Mouse (Mus musculus): ENCODE results near the gene St5. TPM values are rescaled to one million over a fixed set of nuclear protein-coding genes. Genes with fewer than 3 reads are reported as not detected.

The St5 gene
- polyA plus RNA-seq, 1 experiment = 28.6 TPM

DNA sequence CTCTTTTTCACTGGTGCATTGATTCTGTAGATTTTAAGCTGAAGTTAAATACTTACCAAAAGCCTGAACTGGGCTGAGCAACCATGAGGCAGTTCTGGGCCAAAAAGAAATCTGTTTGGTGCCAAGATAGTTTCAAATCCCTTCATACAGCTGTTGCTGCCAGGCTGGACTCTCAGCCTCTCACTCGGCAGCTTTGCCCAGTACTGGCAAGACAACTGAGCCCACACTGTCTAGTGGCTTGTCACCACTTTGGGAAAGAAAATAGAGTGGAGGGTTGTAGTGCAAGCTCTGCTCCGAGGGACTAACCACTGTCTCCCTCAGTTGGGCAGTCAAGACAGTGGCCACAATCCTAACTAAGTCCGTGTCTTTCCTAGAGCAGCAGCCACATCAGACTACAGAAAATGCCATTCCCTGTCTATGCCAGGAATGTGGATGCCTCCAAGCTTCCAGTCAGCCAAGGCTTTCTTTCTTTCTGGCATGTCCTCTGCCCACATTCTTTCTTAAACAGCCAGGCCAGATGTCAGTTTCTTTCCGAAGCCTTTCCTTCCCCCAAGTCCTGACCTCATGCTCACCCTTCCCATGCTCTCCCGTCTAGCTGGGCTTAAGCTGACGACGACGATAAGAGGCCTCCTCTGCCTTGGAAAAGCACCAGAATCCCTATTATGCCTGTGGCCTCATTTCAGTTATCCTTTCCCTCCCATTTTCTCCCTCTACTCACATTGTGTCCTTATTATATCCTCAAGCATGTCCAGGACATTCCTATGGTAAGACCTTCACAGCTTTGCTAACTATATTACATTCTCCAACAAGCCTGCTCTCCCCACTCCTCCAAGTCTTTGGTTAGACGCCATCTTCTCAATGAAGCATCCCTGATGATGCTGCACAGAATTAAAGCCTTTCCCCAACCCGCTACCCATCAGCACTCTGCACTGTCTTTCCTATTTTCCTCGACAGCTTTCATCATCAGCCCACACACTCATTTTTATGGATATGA is 126.8 kb downstream of the St5 start:
- Histone ChIP-seq H3K36me3 (ENCODE audit: control insufficient read depth, insufficient read depth) (no peaks in the 10 kb centered on the region), H3K4me3 (ENCODE audit: insufficient read depth, poor library complexity, severe bottlenecking) (no peak overlapping the region), H3K27me3 (ENCODE audit: control insufficient read depth, insufficient read depth, insufficient read length) (no peaks in the 10 kb centered on the region), H3K79me2 (ENCODE audit: control insufficient read depth, insufficient read depth) (peaks cover 32% of the 10 kb centered on the region), H3ac (ENCODE audit: control insufficient read depth, insufficient read length, low read depth) (no peak overlapping the region), H3K79me3 (ENCODE audit: low read depth) (peaks cover 2% of the 10 kb centered on the region)
- TF ChIP-seq MYOG (IDR thresholded peaks at IDR 0.05; ENCODE audit: control insufficient read depth, extremely low read depth, insufficient read length) = no peak
- TF ChIP-seq FOSL1 (IDR thresholded peaks at IDR 0.05; ENCODE audit: insufficient read depth, low read length, poor library complexity, severe bottlenecking) = no peak
- no peak for TF ChIP-seq USF1 (IDR thresholded peaks at IDR 0.05; ENCODE audit: low read depth)
- peak; percentile 49 for TF ChIP-seq MYOD1 (IDR thresholded peaks at IDR 0.05; ENCODE audit: control insufficient read depth, insufficient read length, low read depth)
- no peak for TF ChIP-seq CTCF (IDR thresholded peaks at IDR 0.05; ENCODE audit: control insufficient read depth, insufficient read depth, insufficient read length)
- TF ChIP-seq MAX (IDR thresholded peaks at IDR 0.05) = no peak
- no peak for TF ChIP-seq CEBPB (IDR thresholded peaks at IDR 0.05; ENCODE audit: low read depth)

DNA sequence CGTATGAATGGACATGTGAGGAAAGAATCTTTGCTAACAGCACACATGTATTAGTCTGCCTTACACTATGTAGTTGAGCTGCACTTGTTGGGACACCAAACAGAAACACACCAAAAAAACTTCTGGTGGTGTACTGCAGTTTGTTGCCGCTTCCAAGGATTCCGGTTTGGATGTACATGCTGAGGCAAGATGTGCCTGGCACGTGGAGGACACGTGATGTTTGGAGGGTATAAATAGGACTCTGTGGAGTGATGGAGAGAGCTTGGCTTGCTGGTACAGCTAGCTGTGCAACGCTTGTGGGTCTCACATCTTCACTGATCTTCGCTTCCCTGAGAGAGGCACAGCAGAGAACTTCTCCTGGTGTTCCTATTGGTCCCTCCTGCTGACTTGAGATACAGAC is 129.2 kb downstream of the St5 start:
- H3ac ChIP-seq (ENCODE audit: control insufficient read depth, insufficient read length, low read depth) = no peak overlapping the region
- TF ChIP-seq CEBPB (IDR thresholded peaks at IDR 0.05; ENCODE audit: low read depth) (no peak), USF1 (IDR thresholded peaks at IDR 0.05; ENCODE audit: low read depth) (no peak), MAX (IDR thresholded peaks at IDR 0.05) (no peak), CTCF (IDR thresholded peaks at IDR 0.05; ENCODE audit: control insufficient read depth, insufficient read depth, insufficient read length) (no peak), MYOG (IDR thresholded peaks at IDR 0.05; ENCODE audit: control insufficient read depth, extremely low read depth, insufficient read length) (no peak), FOSL1 (IDR thresholded peaks at IDR 0.05; ENCODE audit: insufficient read depth, low read length, poor library complexity, severe bottlenecking) (no peak), MYOD1 (IDR thresholded peaks at IDR 0.05; ENCODE audit: control insufficient read depth, insufficient read length, low read depth) (no peak)
- H3K79me2 ChIP-seq (ENCODE audit: control insufficient read depth, insufficient read depth) = peaks cover 31% of the 10 kb centered on the region
- no peak overlapping the region for H3K4me3 ChIP-seq (ENCODE audit: insufficient read depth, poor library complexity, severe bottlenecking)
- H3K79me3 ChIP-seq (ENCODE audit: low read depth) = peaks cover 5% of the 10 kb centered on the region
- H3K36me3 ChIP-seq (ENCODE audit: control insufficient read depth, insufficient read depth) = no peaks in the 10 kb centered on the region
- no peaks in the 10 kb centered on the region for H3K27me3 ChIP-seq (ENCODE audit: control insufficient read depth, insufficient read depth, insufficient read length)

DNA sequence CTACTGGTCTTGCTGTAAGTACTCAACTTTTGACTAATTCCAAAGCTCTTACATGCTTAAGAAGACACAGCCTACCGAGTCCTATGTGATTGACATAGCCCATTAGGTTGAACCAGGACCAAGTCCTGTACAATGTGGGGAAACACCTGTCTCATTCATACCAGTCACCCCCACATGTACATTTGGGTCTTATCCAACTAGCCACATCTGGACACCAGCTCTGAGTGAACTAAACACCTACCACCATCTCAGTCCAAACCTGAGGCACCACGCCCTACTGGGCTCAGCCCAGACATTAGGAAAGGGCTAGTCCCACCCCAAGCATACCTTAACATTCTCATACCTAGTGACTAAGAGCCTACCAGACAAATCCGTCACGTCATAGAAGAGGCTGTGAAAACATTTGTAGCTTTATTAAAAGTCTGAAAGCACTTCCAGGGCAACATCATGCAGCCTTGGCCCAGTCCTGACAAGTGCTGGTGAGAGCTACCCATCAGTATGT is 135.0 kb downstream of the St5 start:
- H3K4me3 ChIP-seq (ENCODE audit: insufficient read depth, poor library complexity, severe bottlenecking) = no peak overlapping the region
- H3ac ChIP-seq (ENCODE audit: control insufficient read depth, insufficient read length, low read depth) = no peak overlapping the region
- no peaks in the 10 kb centered on the region for H3K27me3 ChIP-seq (ENCODE audit: control insufficient read depth, insufficient read depth, insufficient read length)
- H3K36me3 ChIP-seq (ENCODE audit: control insufficient read depth, insufficient read depth) = peaks cover 7% of the 10 kb centered on the region
- H3K79me2 ChIP-seq (ENCODE audit: control insufficient read depth, insufficient read depth) = peaks cover 10% of the 10 kb centered on the region
- TF ChIP-seq USF1 (IDR thresholded peaks at IDR 0.05; ENCODE audit: low read depth) (no peak), CEBPB (IDR thresholded peaks at IDR 0.05; ENCODE audit: low read depth) (no peak), CTCF (IDR thresholded peaks at IDR 0.05; ENCODE audit: control insufficient read depth, insufficient read depth, insufficient read length) (no peak), FOSL1 (IDR thresholded peaks at IDR 0.05; ENCODE audit: insufficient read depth, low read length, poor library complexity, severe bottlenecking) (no peak), MAX (IDR thresholded peaks at IDR 0.05) (no peak), MYOD1 (IDR thresholded peaks at IDR 0.05; ENCODE audit: control insufficient read depth, insufficient read length, low read depth) (no peak), MYOG (IDR thresholded peaks at IDR 0.05; ENCODE audit: control insufficient read depth, extremely low read depth, insufficient read length) (no peak)
- H3K79me3 ChIP-seq (ENCODE audit: low read depth) = peaks cover 3% of the 10 kb centered on the region

DNA sequence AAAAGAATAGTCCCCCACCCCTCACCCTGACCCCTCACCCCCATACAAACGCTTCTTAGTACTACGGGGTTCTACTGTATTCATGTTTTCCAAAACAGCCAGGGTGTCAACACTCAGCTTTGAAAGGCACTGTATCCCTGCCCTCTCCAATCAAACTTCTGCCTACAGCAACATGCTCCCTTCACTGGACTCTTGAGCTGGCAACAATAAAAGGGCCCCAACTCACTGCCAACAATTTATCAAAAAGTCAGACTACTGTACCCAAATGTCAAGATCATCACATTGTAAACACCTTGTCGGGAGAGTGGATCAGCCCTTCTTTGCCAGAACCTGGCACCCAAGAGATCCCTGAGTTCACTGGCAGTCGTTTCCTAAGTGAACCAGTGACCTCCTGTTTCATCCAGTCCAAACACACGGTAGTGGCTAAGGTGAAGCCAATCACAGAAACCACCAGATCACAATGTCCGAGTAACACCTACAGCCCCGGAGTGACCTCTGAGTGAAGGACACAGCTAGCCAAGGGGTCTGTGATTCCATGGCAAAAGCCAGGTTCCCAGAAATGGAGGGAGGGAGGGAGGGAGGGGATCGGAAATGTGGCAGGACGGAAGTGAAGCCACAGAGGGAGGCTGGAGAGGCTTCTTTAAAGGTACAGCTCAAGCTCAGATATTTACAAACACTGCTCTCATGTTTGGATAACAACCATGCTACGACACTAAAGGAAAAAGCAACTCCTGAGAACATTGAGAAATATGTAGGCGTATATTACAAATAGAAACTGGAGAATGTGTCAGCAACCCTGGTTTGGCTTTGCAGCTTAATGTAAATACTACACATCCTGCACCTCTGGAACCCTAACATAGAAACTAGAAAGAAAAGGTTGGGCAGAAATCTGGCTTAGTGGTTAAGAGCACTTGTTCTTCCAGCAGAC is 136.3 kb downstream of the St5 start:
- TF ChIP-seq MYOG (IDR thresholded peaks at IDR 0.05; ENCODE audit: control insufficient read depth, extremely low read depth, insufficient read length) (no peak), MYOD1 (IDR thresholded peaks at IDR 0.05; ENCODE audit: control insufficient read depth, insufficient read length, low read depth) (no peak), FOSL1 (IDR thresholded peaks at IDR 0.05; ENCODE audit: insufficient read depth, low read length, poor library complexity, severe bottlenecking) (no peak), CTCF (IDR thresholded peaks at IDR 0.05; ENCODE audit: control insufficient read depth, insufficient read depth, insufficient read length) (no peak), USF1 (IDR thresholded peaks at IDR 0.05; ENCODE audit: low read depth) (no peak), CEBPB (IDR thresholded peaks at IDR 0.05; ENCODE audit: low read depth) (no peak), MAX (IDR thresholded peaks at IDR 0.05) (no peak)
- Histone ChIP-seq H3K4me3 (ENCODE audit: insufficient read depth, poor library complexity, severe bottlenecking) (no peak overlapping the region), H3K36me3 (ENCODE audit: control insufficient read depth, insufficient read depth) (peaks cover 7% of the 10 kb centered on the region), H3K79me3 (ENCODE audit: low read depth) (peaks cover 3% of the 10 kb centered on the region), H3K79me2 (ENCODE audit: control insufficient read depth, insufficient read depth) (peaks cover 18% of the 10 kb centered on the region), H3K27me3 (ENCODE audit: control insufficient read depth, insufficient read depth, insufficient read length) (no peaks in the 10 kb centered on the region), H3ac (ENCODE audit: control insufficient read depth, insufficient read length, low read depth) (no peak overlapping the region)

DNA sequence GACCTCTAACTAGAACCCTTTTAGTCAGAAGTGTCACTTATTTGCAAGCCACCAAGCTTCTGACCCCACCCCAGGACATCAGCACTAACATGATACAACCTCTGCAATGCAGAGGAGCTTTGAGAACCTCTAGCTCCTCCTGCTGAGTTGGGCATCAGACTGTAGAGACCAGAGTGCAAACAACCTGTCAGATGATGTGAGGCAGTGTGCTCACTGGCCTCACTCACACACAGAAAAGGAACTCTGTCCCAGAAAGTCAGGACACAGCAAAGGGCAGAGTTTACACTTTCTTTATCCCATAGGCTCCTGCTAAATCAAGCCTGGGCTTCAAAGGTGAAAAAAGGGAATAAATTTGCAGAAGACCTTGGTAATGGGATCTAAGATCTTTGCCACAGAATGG is 137.1 kb downstream of the St5 start:
- Histone ChIP-seq H3ac (ENCODE audit: control insufficient read depth, insufficient read length, low read depth) (no peak overlapping the region), H3K79me3 (ENCODE audit: low read depth) (peaks cover 3% of the 10 kb centered on the region), H3K4me3 (ENCODE audit: insufficient read depth, poor library complexity, severe bottlenecking) (no peak overlapping the region), H3K79me2 (ENCODE audit: control insufficient read depth, insufficient read depth) (peaks cover 19% of the 10 kb centered on the region), H3K27me3 (ENCODE audit: control insufficient read depth, insufficient read depth, insufficient read length) (no peaks in the 10 kb centered on the region), H3K36me3 (ENCODE audit: control insufficient read depth, insufficient read depth) (peaks cover 7% of the 10 kb centered on the region)
- no peak for TF ChIP-seq FOSL1 (IDR thresholded peaks at IDR 0.05; ENCODE audit: insufficient read depth, low read length, poor library complexity, severe bottlenecking)
- no peak for TF ChIP-seq MYOD1 (IDR thresholded peaks at IDR 0.05; ENCODE audit: control insufficient read depth, insufficient read length, low read depth)
- no peak for TF ChIP-seq CTCF (IDR thresholded peaks at IDR 0.05; ENCODE audit: control insufficient read depth, insufficient read depth, insufficient read length)
- no peak for TF ChIP-seq MYOG (IDR thresholded peaks at IDR 0.05; ENCODE audit: control insufficient read depth, extremely low read depth, insufficient read length)
- TF ChIP-seq MAX (IDR thresholded peaks at IDR 0.05) = no peak
- TF ChIP-seq CEBPB (IDR thresholded peaks at IDR 0.05; ENCODE audit: low read depth) = no peak
- TF ChIP-seq USF1 (IDR thresholded peaks at IDR 0.05; ENCODE audit: low read depth) = no peak
